Mouse (Mus musculus) T-helper 17 cell (primary cell): Measurements from ENCODE around the gene Auts2.

Experiments used
- in situ Hi-C, 2 experiments: fragments of 300-600 bp; cut with MboI, MseI; formaldehyde crosslinking; loops; 1 replicate in 1 of 2; 2 replicates in 1 of 2; pipeline ENCODE4 v1.15.1; 2025; ENCODE audit warnings: high pct_unique_total_duplicates in 2 of 2

The Auts2 gene

GRCm38 (mm10) chr5:131750330-131750729 is 792.8 kb downstream of the Auts2 start:
- in situ Hi-C loops = no loop called here

GRCm38 (mm10) chr5:131749211-131749610 is 793.9 kb downstream of the Auts2 start:
- in situ Hi-C loops = no loop called here

- in situ Hi-C loops = no loop called here
Observed at GRCm38 (mm10) chr5:131743069-131743468, 800.1 kb downstream of the Auts2 start.

GRCm38 (mm10) chr5:131737476-131737875 is 805.7 kb downstream of the Auts2 start:
- in situ Hi-C loops = no loop called here

GRCm38 (mm10) chr5:131733324-131733660 is 809.9 kb downstream of the Auts2 start:
- in situ Hi-C loops = no loop called here

- in situ Hi-C loops = no loop called here
Observed at GRCm38 (mm10) chr5:131732631-131733323, 810.4 kb downstream of the Auts2 start.

- in situ Hi-C loops = no loop called here
Observed at GRCm38 (mm10) chr5:131729456-131729855, 813.7 kb downstream of the Auts2 start.

- in situ Hi-C loops = no loop called here
Observed at GRCm38 (mm10) chr5:131727909-131728308, 815.2 kb downstream of the Auts2 start.

GRCm38 (mm10) chr5:131724508-131724907 is 818.6 kb downstream of the Auts2 start:
- in situ Hi-C loops = no loop called here

GRCm38 (mm10) chr5:131722791-131723190 is 820.4 kb downstream of the Auts2 start:
- in situ Hi-C loops = no loop called here

- in situ Hi-C loops = no loop called here
Observed at GRCm38 (mm10) chr5:131722361-131722760, 820.8 kb downstream of the Auts2 start.

GRCm38 (mm10) chr5:131718013-131718412 is 825.1 kb downstream of the Auts2 start:
- in situ Hi-C loops = no loop called here

- in situ Hi-C loops = no loop called here
Observed at GRCm38 (mm10) chr5:131717359-131717965, 825.7 kb downstream of the Auts2 start.

GRCm38 (mm10) chr5:131714979-131715378 is 828.2 kb downstream of the Auts2 start:
- in situ Hi-C loops = no loop called here

- in situ Hi-C loops = no loop called here
Observed at GRCm38 (mm10) chr5:131712441-131712840, 830.7 kb downstream of the Auts2 start.

- in situ Hi-C loops = no loop called here
Observed at GRCm38 (mm10) chr5:131711474-131712129, 831.5 kb downstream of the Auts2 start.

- in situ Hi-C loops = no loop called here
Observed at GRCm38 (mm10) chr5:131710735-131711473, 832.2 kb downstream of the Auts2 start.

GRCm38 (mm10) chr5:131707471-131707870 is 835.7 kb downstream of the Auts2 start:
- in situ Hi-C loops = no loop called here

GRCm38 (mm10) chr5:131703729-131704128 is 839.4 kb downstream of the Auts2 start:
- in situ Hi-C loops = no loop called here

GRCm38 (mm10) chr5:131702840-131703392 is 840.2 kb downstream of the Auts2 start:
- in situ Hi-C loops = no loop called here

GRCm38 (mm10) chr5:131698900-131699299 is 844.2 kb downstream of the Auts2 start:
- in situ Hi-C loops = no loop called here

GRCm38 (mm10) chr5:131690781-131691180 is 852.4 kb downstream of the Auts2 start:
- in situ Hi-C loops = no loop called here
